Mouse (Mus musculus) embryo, embryonic 10.5 days (tissue): ENCODE results near the gene Lta.

Experiments
- DNase-seq: peaks from one replicate; pipeline ENCODE4 v3.0.0-alpha.2; 2015; ENCODE audit warnings: low spot score

The Lta gene

DNA sequence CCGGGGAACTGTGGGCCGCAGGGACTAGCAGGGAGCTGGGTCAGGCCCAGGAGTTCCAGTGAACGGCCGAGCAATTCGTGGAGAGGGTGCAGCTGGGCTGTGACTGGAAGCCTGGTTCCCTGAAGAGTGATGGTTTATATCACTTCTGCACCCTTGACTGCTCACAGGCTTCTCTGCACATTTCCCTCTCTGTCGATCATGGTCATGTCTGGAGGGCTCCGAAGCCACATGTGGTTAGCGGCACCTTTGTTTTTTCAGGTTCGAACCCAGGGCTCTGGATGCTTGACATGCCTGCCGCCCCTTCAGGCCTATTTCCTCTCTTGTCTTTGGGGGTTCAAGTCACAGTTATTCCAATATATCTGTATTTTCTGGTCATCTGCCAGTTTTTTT lies 224 bp upstream of the Lta start:
- no peak for DNase-seq

DNA sequence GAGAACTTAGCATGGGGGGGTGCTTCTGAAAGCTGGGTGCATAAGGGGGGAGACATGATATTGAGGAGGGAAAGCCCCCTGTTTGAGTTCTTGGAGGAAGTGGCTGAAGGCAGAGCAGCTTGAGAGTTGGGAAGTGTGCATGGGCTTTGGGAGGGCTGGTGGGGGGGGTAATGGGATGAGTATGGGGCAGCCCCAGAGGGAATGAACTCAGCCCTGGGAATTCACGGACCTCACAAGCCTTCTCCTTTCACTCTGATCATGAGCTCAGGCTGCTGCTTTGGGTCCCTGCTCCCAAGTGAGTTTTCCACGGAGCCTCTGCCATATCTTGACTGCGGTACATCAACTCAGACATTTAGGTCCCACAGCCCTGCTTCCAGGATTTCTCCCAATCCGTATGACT lies 2.7 kb downstream of the Lta start:
- no peak for DNase-seq

DNA sequence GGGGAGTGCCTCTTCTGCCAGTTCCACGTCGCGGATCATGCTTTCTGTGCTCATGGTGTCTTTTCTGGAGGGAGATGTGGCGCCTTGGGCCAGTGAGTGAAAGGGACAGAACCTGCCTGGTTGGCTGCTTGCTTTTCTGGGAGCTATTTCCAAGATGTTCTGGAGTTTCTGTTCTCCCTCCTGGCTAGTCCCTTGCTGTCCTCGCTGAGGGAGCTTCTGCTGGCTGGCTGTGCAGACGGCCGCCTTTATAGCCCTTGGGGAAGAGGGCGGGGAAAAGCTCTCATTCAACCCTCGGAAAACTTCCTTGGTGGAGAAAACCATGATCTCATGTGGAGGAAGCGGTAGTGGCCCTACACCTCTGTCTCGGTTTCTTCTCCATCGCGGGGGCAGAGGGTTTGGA lies 3.4 kb downstream of the Lta start, which contains the start of gene Tnf:
Gene Tnf (minus strand): TSS at position 221 of the 400 bp plus-strand sequence.
- DNase-seq = no peak

DNA sequence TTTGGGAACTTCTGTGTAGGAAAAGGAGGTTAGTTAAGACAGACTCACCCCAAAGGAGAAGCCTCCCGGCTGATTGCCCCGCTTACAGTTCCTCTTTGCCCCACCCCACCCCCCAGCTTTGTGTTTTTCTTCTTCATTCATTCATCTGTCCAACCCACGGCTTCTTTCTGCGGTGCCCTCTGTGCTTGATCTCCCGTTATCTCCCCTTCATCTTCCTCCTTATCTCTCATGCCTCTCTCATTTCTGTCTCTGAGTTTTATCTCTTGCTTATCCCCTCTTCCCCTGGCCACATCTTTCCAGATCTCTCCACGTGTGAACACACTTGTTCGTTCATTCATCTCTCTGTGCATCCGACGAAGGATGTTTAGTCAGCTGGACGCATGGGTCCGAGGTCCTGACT lies 4.0 kb downstream of the Lta start:
- no peak for DNase-seq

DNA sequence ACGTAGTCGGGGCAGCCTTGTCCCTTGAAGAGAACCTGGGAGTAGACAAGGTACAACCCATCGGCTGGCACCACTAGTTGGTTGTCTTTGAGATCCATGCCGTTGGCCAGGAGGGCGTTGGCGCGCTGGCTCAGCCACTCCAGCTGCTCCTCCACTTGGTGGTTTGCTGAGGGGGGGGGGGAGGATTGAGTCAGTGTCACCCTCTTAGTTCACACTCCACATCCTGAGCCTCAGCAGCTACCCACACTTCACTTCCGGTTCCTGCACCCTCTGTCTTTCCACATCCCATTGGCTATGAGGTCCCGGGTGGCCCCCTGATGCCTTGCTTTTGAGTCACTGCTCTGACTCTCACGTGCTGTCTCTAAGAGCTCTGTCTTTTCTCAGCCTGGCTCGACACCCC lies 4.8 kb downstream of the Lta start:
- DNase-seq = no peak

DNA sequence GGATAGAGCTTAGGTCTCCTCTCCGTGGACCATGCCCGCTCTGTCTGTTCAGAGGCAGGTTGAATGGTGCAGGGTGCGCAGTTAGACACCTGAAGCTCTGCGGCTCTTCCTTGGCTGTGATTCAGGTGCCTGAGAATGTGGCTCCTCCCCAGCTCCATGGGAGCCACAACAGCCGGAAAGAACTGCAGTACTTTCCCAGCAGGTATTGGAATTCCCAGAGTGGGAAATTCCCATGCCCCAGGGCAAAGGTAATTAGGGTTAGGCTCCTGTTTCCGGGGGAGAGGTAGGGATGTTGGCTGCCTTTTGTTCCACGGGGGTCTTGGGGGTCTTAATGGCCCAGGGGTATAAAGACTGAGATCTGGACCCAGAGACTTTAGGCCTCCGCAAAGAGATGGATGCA lies 6.2 kb downstream of the Lta start:
- DNase-seq = no peak

DNA sequence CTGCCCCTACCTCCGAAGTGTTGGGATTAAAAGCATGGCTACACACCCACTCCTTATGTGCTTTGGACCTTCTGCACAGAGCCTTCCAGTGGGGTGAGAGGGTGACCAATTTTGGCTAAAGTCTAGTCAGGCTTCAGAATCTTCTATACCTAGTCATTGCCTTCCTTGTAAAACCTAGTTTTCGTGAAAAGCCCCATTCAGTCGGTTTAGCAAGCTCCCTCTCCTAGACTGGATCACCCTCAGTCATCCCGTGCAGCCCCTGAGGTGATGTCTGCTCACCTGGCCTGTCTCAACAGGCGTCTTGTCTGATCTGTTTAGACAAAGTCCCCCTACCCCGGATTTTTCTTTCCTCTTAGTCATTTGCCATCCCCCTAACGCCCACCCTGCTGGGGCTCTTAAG lies 7.1 kb downstream of the Lta start:
- no peak for DNase-seq

DNA sequence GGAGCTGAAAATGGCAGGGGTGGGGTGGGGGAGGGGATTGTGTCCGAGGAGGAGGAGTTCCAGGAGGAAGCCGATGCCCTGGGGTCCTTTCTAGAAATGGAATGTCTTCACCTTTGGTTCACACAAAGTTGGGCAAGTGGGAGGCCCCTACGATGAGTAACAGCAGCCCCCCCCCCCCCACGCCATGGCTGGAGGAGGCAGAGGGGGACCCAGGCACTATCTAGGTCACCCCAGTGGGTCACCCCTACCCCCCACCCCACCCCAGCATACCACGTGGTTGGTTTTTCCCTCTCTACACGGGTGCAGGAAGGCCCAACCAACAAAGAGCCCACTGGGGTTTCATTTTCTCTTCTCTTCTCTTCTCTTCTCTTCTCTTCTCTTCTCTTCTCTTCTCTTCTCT lies 8.0 kb downstream of the Lta start:
- DNase-seq = no peak

DNA sequence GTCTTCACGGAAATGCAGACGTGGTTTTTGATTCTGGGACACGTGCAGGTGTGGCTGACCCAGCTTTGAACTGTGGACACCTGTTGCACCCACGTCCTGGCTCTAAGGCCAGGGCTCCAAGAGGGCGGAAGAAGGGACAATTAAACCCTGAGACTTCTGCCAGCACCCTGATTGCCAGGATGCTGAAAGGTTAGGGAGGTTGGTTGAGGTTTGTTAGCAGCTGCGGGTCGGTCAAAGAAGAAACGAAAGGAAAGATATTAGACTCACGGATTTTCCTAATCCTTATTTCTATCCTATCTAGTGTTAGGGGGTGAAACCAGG lies 8.9 kb downstream of the Lta start:
- no peak for DNase-seq

DNA sequence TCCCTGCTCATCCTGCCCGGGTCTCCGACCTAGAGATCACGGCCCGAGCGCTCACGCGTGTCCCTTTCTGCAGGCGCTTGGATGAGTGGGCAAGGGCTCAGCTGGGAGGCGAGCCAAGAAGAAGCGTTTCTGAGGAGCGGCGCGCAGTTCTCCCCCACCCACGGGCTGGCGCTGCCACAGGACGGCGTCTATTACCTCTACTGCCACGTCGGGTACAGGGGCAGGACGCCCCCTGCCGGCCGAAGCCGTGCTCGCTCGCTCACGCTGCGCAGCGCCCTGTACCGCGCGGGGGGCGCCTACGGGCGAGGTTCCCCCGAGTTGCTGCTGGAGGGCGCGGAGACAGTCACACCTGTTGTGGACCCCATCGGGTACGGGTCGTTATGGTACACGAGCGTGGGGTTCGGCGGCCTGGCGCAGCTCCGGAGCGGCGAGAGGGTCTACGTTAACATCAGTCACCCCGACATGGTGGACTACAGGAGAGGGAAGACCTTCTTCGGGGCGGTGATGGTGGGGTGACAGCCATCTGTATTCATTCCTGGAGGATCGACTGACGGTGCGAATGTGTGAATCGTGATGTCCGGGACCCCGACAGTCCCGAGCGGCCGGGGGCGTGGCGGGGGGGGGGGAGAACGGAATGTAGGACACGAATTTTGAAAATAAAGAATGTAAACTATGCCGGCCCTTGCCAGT lies 9.4 kb downstream of the Lta start:
- DNase-seq = peak; percentile 79

DNA sequence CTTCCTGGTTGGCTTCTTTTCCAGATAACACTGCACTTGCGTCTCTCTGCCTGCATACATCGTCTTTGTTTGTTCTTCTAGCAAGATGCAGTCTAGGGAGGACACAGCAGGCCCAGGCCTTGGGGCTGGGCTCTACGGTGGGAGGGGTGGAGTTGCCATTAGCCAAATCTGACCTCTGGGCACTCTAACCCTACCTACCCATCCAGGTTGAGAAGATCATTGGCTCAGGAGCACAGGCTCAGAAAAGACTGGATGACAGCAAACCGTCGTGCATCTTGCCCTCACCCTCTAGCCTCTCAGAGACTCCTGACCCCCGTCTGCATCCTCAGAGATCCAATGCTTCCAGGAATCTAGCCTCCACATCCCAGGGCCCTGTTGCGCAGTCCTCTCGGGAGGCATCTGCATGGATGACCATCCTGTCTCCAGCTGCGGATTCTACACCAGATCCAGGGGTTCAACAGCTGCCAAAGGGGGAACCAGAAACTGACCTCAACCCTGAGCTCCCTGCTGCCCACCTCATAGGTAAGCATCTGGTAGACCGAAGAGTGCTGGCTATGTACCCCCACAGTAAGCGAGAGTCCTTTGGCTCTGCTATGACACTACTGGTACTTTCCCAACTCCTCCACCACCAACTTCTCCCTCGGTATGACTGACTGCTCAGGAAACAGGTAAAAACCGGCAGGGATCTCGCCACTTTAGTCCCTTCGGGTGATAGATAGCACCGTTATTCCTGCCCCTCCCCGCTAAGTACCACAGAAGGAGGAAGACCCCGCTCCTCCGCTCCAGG lies 10.1 kb downstream of the Lta start:
- no peak for DNase-seq

DNA sequence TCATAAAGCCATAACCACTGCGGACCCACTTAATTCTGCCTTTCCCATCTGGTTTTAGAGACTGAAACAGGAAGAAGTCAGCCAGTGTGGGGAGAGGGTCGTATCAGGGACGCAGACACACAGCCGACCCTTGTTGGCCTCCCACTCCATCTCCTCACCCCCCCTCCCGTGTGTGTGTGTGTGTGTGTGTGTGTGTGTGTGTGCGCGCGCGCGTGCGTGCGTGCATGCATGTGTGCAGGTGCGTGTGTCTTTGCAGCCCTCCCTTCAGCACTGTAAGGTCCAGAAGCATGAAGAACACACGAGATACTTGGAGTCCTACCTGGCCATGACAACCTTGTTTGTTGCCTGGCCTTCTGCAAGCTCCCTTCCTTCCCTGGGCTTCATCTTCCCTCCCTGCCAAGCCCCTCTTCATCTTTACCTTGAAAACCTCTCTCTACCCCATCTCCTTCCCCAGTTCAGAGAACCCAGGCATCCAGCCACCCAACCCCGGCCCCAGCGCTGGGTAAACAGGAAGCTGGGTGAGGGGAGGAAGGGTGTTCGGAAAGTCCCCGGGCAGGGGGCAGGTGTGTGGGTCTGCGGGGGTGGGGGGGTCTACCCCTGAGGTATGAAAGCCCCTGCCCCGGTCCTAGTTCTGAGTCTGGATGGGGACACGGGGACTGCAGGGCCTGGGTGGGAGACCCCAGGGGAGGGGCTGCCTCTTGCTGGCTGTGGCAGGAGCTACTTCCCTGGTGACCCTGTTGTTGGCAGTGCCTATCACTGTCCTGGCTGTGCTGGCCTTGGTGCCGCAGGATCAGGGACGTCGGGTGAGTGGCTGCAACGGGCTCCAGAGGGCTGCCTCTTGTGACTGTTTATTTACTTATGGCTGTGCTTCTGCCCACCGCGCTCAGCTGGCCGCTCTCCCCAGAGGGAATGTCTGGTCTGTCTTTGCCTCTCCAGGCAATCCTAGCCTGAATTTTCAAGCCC lies 11.0 kb downstream of the Lta start, which contains the start of gene Ltb:
Gene Ltb (plus strand): TSS at position 559 of the 963 bp plus-strand sequence.
- no peak for DNase-seq

DNA sequence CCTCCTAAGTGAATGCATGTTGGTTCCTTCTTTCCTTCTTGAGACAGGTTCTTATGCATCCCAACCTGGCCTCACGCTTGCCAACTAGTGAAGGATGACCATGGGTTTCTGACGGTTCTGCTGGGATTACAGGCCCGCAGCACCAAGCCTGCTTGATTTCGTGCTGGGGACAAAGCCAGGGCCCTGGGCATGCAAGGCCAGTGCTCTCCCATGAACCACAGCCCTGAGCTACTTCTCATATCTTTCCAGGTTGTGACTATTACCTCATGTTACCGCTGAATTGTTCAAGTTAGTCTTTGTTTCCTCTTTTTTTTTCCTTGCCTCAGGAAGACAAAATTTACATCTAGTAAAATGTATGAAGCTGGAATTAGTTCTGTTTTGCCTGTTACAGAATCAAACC lies 12.2 kb downstream of the Lta start:
- DNase-seq = no peak

DNA sequence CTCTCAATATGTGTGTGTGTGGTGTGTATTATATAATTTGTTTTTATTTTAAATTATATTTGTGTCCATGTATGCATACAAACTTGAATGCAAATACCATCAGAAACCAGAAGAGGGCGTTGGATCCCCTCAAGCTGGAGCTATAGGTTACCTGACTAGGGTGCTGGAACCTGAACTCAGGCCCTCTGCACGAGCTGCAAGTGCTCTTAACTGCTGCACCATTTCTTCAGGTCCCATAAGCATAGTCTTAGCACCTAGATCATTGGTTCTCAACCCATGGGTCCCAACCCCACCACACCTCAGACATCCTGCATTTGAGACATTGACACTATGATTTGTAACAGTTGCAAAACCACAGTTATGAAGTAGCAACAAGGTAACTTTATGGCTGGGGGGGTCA lies 13.4 kb downstream of the Lta start:
- no peak for DNase-seq

DNA sequence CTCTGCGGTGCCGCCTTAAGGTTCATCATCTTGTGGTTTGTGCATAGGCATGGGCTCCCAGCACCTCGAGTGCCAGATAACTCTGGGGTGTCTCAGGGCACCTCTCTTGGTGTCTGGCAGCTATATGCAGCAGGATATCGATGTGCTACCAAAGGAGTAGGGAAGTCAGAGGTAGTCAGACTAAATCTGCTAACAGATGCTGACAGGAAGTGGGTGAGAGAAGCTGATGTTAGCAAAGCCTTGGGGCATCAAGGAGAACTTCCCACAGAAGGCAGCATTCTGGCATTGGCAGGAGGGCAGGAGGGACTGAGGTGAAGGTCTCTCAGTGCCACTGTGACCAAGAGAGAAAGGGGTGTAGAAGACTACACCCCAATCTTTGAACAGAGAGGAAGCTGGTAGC lies 15.1 kb downstream of the Lta start:
- DNase-seq = no peak

DNA sequence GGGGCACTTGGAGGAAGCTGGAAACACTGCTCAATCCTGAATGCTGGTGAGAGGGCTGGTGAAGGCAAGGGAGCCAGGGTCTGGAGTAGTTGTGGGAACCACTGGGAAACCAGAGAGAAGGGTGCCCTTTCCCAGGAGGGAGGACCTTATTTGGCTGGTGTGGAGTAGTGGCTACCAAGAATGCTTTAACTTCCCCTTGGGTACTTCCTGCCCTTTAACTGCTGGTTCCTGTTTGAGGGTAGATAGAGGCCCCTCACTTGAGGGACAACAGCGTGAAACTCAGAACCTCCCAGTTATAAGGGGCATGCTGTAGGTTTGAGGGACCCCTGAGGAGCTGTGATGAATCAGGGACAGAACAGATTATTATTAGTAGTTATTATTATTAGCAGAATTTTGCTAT lies 16.0 kb downstream of the Lta start:
- no peak for DNase-seq

DNA sequence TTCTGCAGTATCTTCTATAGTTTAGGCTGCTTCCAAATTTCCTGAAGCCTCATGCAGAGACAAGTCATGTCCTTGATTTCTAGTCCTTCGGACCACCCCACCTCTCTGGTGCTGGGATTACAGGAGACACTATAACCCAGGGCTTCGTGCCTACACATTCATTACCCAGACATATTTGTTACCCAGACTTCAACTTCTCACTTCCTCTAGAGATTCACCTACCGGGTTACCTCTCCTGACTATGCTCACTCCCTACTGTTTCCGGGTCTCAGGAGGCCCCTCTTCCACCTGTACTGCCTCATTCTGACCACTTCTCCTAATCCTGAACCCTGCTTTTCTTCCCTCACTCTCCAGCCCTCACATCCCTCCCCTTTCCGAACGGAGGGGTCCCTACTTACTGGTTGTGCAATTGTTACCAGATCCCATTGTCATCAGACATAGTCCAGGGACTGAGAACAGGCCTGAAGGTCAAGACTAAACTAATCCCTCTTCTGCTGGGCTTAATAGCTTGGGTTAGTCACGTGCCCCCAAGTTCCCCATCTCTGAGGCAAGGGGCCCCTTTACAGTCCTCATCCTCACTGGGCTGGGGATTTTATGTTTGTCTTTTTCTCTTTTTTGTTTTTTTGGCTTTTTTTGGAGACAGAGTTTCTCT lies 17.1 kb downstream of the Lta start, which contains the start of gene Lst1:
Gene Lst1 (minus strand): TSS at position 481 of the 652 bp plus-strand sequence.
- DNase-seq = no peak

DNA sequence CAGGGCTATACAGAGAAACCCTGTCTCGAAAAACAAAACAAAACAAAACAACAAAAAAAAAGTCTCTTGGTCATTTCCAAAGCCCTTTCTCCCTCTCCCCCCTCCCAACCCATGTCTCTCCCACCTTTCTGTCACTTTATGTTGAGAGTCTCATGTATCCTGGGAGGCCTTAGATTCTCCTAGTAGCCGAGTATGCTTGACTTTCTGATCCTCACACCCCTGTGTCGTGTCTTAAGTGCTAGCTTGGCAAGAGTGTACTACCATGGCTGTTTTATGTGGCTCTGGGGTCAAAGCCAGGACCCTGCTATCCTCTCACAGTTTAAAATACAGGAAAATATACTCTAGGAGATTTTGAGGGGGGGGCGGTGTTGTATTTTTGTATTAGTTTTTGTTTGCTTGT lies 17.8 kb downstream of the Lta start:
- DNase-seq = no peak

DNA sequence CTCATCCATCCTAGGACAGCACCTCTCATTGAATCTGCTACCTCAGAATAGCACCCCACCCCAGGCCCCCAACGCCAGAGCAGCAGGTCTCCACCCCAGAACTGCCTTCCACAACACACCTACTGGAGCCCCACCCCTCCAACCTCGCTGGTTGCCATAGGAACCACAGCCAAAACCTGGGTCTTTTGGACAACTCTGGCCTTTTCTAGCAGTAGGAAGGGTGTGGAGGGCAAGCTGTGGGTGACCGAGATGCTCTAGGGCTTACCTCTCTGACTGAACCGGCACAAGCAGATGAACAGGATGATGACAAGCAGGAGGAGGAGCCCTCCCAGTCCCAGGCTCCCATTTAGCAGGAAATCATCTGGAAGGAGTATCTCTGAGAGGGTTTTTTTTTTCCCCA lies 18.5 kb downstream of the Lta start:
- peak; percentile 68 for DNase-seq

DNA sequence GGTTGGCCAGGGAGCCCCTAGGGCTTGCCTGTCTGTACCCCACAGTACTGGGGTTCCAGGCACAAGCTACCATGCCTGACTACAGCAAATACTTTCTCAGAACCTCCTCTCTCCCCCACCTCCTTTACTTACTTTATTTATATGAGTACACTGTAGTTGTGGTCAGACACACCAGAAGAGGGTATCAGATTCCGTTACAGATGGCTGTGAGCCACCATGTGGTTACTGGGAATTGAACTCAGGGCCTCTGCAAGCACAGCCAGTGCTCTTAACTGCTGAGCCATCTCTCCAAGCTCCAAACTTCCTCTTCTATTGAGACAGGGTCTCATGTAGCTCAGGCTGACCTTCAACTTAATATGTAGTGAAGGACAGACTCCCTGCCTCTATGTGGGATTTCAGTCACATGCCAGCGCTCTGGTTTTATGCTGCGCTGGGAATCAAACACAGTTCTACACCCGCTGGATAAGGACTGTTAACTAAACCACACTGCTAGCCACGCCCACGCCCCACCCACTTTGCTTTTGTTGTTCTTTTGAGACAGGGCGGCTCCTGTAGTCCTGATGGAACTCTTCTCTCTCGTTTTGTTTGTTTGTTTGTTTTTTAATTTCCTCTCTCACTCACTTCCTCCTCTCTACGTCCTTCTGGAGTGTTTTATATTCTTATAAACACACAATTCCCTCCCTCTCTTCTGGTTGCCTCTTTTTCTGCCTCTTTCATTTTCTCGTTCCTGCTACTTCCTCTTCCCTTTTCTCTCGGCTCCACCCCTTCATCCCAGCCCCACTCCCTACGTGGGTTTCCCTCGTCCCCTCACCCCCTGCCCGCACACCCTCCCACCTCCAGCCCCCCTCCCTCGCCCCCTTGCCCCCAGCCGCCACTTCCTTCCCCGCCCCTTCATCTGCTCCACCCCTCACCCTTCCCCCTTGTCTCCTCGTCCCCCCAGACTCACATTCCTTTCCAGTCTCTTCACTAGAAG lies 19.2 kb downstream of the Lta start:
- peak; percentile 88 for DNase-seq

DNA sequence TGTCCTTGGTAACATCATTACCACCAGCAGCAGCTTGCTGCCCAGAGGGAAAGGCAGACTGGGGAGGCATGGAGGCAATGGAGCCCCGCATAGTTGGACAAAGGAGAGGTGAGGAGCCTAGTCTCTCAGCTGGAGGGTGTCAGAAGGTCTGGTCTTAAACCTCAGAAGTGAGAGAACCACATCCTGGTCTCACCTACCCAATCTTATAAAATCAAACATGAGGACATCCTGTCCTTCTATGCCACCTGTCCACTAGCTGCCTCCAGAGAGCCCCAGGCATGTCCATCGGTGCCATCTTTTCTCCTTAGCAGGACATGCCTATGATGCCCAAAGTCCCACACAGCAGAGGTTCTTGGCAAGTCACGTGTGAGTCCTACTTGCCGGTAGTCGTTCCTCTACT lies 25.1 kb downstream of the Lta start:
- no peak for DNase-seq
